Mouse (Mus musculus): ENCODE measurements around the gene Dyrk1a.

The Dyrk1a gene

GRCm38 (mm10) chr16:94569229-94570176 lies at the start of gene Dyrk1a:
Gene Dyrk1a, plus strand, starts transcription at chr16:94570010.
- peak; percentile 100 for DNase-seq (ENCODE audit: low read depth, low spot score)

GRCm38 (mm10) chr16:94523594-94524377 lies 46.0 kb upstream of the Dyrk1a start:
- DNase-seq (ENCODE audit: low read depth, low spot score): no peak

DNA sequence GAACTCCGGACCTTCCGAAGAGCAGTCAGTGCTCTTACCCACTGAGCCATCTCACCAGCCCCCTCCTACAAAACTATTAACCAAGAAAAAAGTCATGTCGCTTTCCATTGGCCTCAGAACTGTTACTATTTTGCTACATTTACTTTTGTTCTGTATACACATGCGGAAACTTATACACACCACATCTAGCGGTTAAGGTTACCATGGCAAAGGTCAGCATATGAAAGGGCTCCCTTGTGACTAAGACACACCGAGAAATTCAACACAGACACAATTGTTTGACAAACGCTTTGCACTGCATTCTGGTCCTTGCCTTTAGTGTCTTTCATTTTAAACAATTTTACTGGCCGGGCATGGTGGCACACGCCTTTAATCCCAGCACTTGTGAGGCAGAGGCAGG lies 45.1 kb upstream of the Dyrk1a start:
- DNase-seq (ENCODE audit: low read depth, low spot score): peak; percentile 58

GRCm38 (mm10) chr16:94525955-94526343 lies 43.9 kb upstream of the Dyrk1a start:
- no peak for DNase-seq (ENCODE audit: low read depth, low spot score)

DNA sequence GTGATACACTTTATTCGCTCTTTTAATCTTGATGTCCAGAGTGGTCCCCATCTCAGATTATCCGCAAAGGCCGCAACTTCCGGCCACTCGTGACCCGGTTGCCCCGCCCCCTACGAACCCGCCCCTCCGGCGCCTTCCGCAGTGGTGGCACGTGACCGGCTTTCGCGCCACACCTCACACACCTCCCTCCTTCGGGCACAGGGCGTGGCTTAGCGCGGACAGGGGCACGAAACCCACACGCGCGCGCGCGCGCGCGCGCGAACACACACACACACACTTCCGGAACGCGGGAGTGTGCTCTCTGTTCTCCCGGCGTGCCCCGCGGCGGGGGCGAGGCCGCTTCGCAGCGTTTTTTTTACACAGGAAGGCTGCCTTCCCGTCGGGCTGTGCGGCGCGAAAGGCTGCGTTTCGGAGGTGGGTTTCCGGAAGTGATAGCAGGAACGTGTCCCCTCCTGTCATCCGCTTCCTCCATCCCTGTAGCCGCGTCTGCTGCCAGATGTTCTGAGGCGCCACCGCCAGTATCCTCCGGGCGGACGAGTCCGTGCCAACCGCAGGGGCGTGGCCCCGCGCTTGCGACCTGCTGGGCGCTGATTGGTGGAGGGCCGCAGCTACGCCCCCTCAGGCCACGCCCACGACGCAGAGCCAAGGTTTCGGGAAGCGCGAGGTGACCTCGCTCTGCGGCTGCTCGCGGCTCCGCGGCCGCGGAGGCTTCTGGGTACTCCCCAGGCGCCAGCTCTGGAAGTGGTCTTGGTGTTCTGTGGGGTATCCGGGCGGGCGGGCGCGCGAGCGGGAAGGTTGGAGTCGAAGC lies 43.3 kb upstream of the Dyrk1a start, which contains the start of gene Vps26c:
Gene Vps26c, minus strand, starts transcription at position 487 of the 808 bp plus-strand sequence.
- peak; percentile 99 for DNase-seq (ENCODE audit: low read depth, low spot score)

DNA sequence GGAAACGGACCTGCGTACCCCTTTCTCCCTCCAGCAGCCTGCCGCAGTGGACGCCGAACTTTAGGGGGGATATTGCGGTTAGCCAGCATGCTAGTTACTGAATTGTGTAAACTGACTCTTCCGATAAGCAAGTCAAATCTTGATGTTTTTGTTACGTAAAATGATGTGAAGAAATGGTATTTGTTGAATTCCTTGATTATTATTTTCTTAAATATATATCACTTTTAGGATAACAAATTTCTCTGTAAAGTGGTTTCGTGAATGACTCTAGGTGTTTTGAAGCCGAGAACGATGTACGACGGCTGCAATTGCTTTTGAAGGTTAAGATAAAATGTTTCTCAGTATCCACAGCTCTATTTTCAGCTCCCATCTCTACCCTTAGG lies 42.7 kb upstream of the Dyrk1a start:
- DNase-seq (ENCODE audit: low read depth, low spot score): no peak

DNA sequence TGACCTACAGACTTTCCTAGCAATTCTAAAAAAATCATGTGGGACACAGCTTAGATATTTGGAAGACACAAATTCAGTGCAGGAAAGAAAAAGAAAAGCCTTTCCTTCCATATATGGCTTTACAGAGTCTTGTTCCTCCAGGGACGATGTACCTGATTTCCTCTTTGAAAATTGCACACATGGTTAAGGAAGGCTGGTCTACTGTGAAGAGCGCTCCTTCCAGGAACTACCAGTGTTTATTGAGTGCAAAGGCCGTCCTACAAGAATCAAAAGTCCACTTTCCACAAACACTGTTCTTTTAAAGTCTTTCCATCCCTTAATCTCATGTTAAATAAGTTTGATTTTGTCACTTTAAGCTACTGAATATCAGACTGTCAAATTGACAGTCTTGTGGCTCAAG lies 42.3 kb upstream of the Dyrk1a start:
- DNase-seq (ENCODE audit: low read depth, low spot score): no peak

- no peak for DNase-seq (ENCODE audit: low read depth, low spot score)
Measured at GRCm38 (mm10) chr16:94531268-94531667, 38.5 kb upstream of the Dyrk1a start.

- DNase-seq (ENCODE audit: low read depth, low spot score): no peak
Measured at GRCm38 (mm10) chr16:94533679-94534078, 36.1 kb upstream of the Dyrk1a start.

- DNase-seq (ENCODE audit: low read depth, low spot score): no peak
Measured at GRCm38 (mm10) chr16:94535716-94536115, 34.1 kb upstream of the Dyrk1a start.

DNA sequence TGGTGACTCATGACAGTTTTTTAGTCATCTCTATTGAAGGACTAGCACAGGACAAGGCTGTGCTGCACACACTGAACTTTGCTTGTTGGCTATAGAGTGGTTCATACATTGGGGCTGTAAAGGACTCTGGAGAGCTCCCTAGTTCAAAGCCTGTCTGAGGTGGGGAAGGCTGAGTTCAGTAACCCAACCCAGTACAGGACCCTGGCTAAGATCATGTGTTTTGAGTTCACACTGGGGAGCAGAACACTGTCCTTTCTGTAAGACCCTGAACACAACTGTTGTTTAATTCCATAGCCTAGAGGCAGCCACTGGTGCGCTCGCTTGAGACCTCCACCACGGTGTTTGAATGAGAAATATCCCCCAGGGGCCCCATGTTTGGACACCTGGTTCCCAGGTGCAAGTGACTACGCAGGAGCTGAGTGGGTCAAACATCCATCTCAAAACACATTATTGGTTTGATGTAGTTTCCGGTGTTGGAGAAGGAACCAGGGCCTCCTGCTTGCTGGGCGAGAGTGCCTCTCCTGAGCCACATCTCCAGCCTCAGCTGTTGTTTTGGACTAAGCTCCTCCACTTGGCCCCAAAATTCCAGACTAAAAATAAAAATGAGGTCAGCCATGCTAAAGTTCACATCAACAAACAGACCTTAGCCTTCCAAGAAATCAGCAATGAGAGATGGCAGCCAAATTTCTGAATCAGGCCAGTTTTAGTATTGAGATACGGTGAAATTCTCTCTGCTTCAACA lies 33.2 kb upstream of the Dyrk1a start:
- no peak for DNase-seq (ENCODE audit: low read depth, low spot score)

DNA sequence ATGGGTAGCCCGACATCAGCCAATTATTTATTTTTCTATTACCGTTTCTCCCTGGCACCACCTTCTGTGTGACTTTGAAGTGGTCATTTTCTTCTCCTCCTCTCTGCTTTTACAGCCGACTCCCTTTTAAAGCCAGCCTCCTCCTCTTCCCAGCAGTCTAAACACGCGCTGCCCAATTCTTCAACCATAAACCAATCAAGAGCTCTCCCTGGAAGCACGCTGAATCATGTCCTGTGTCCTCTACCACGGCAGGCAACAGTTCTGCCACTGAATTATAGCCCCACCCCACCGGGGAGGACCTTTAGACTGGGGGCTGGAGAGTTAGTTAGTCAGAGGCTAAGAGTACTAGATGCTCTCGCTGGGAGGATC lies 32.7 kb upstream of the Dyrk1a start:
- no peak for DNase-seq (ENCODE audit: low read depth, low spot score)

DNA sequence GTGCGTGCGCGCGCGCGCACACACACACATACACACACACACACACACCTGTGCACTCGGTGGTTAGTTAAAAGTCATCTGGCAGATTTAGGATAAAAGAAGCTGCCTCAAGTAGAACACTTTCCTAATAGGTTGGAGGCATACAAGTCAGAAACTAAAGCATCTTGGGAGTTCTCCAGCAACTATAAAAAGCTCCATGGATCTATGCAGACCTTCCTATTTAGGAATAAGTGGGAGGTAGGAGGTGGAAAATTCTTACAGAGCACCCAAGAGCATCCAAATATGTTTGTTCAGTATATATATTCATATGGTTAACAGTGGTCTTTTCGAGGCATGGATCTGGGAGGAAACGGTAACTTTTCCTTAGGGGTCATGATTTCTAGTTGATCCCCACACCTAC lies 29.7 kb upstream of the Dyrk1a start:
- DNase-seq (ENCODE audit: low read depth, low spot score): no peak

DNA sequence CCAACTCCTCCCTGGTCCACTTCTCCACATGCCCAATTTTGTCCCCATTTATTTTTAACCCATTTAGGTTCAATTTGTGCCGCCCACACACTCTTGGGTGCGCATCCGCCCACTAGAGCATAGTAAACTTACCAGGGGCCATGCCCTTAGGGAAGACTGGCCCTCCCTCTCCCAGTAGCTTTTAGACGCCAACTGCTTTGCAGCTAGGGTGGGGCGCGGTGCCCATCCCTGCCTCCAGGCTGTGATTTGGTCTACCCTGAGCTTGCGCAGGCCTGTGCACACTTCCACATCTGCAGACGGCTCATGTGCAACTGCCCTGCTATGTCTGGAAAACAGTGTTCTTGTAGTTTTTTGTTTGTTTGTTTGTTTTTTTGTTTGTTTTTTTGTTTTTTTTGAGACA lies 26.9 kb upstream of the Dyrk1a start:
- no peak for DNase-seq (ENCODE audit: low read depth, low spot score)

DNA sequence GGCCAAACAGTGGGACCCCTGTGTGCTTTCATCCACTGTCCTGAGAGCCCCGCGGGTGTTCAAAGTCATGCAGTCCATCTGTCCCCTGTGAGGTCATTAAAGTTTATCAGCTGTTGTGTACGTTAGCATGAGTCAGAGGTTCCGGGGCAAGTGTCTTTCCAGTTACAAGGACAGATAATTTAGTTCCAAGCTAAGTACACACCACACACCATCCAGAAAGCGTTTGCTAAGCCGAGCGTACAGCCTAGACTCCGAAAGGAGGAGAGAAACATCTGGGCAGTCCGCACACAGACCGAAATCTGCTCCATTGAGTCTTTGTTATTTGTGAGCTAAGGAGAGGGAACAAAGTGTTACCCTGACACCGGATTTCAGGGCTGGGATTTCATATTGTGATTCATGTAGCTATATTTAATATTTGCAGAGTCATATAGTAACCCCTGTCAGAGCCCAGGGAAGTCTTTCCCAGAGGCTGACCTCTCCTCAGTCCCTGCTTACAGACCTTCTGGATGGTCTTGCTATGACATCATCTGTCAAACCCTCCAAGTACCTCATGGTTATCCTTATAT lies 25.2 kb upstream of the Dyrk1a start:
- DNase-seq (ENCODE audit: low read depth, low spot score): no peak

DNA sequence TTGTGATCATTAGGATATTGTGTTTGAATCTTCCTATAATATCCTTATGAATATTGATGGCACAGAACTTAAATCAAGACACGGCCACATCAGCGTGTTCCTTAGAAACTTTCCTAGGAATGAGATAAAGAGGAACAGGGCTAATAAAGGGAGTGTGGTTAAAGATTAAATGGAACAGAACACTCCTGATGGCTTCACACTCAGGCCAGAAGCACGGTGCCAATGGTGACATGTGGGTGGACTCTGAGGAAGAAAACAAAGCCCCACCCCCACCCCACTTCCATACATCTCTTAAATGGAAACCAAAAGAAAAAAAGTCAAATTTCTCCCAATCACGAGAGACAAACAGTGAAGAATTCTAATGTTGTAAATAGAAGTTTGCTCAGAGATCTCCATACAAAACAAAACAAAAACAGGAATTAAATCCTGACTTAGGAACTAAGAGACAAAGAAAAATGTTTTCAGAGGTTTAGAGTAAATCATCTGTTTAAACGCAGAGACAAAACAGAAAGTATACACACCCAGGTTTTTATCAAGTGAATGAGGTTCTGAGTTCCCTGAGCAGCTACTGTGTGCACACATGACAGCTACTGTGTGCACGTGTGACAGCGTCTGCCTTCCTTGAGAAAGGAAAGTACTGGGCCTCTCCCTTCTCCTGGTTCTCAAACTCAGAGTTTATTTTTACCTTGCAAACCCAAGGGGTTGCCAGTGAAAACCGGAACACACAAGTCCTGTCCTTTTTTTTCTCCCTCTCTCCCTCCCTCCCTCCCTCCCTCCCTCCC lies 23.8 kb upstream of the Dyrk1a start:
- DNase-seq (ENCODE audit: low read depth, low spot score): no peak

GRCm38 (mm10) chr16:94549813-94550212 lies 20.0 kb upstream of the Dyrk1a start:
- DNase-seq (ENCODE audit: low read depth, low spot score): no peak

- no peak for DNase-seq (ENCODE audit: low read depth, low spot score)
Measured at GRCm38 (mm10) chr16:94551934-94552333, 17.9 kb upstream of the Dyrk1a start.

GRCm38 (mm10) chr16:94555346-94555745 lies 14.5 kb upstream of the Dyrk1a start:
- DNase-seq (ENCODE audit: low read depth, low spot score): no peak

DNA sequence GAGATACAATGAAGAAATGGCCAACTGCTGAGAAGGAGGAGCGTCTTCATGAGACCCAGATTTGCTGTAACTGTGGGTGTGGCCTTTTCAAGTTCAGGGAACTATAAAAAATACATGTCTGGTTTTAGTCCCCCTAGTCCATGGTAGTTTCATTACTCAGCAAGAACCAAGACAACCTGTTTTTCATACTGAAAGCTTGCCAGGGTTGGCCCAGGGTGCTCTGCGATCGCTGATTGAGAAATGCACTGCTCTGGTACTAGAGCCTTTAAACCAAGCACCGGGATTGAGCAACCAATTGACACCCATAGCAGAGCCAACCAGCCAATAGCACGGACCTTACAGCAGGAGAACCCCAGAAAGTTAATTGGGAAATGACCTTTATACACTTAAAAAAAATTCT lies 13.6 kb upstream of the Dyrk1a start:
- DNase-seq (ENCODE audit: low read depth, low spot score): no peak
